Mouse (Mus musculus) cerebellum, adult 2 months (tissue): ENCODE data around the gene Gfod2. TPM values are rescaled to one million over a fixed set of nuclear protein-coding genes. Genes with fewer than 3 reads are reported as not detected.

Experiments used
- DNase-seq, 2 experiments: peaks; one replicate each; pipeline ENCODE4 v3.0.0; 2021
- H3K27ac ChIP-seq: fragments of 200-500 bp; 2 replicates; pipeline ENCODE4 v1.5.1; 2012; ENCODE audit warnings: low read length, control low read depth, inconsistent platforms; ENCODE audit not compliant: insufficient read depth
- H3K27me3 ChIP-seq: fragments of 200-500 bp; 2 replicates; pipeline ENCODE4 v1.6.1; 2012; ENCODE audit warnings: inconsistent platforms, mild to moderate bottlenecking, low read length, moderate library complexity; ENCODE audit not compliant: control insufficient read depth, insufficient read depth
- H3K4me1 ChIP-seq: fragments of 200-500 bp; 2 replicates; pipeline ENCODE4 v1.6.1; 2011; ENCODE audit warnings: low read length; ENCODE audit not compliant: control insufficient read depth, insufficient read depth
- H3K4me3 ChIP-seq: fragments of 200-500 bp; replicated peaks from 2 replicates; pipeline ENCODE3; 2011; ENCODE audit warnings: mild to moderate bottlenecking, low read depth, low read length, control low read depth; ENCODE audit not compliant: insufficient read depth
- CTCF ChIP-seq: fragments of 200-500 bp; IDR thresholded peaks from 2 replicates; pipeline ENCODE4 v1.5.1; 2011; ENCODE audit warnings: low read depth, mild to moderate bottlenecking, control low read depth, low read length, moderate library complexity, borderline replicate concordance; ENCODE audit not compliant: insufficient read depth
- POLR2A ChIP-seq: fragments of 200-500 bp; IDR thresholded peaks from 2 replicates; pipeline ENCODE4 v1.6.1; 2011; ENCODE audit warnings: low read length, control low read depth, borderline replicate concordance; ENCODE audit not compliant: insufficient read depth
- WGBS: fragments of 180-500 bp; shearing (Covaris S2); methylation state at CpG from one replicate; pipeline ENCODE4 v1.1.7; 2018; 5-methylcytosine and 5-hydroxymethylcytosine counted together
- polyA plus RNA-seq: library from polyadenylated mRNA; depleted of rRNA; stranded (reverse); fragments of >200 nt; gene quantifications from 2 replicates; pipeline ENCODE4 v1.2.3, GENCODE M21; 2012; rRNA removed

Gfod2 gene
- polyA plus RNA-seq, 1 experiment, result 20.7 TPM

GRCm38 (mm10) chr8:105677891-105678290 is 80.6 kb downstream of the Gfod2 start:
- Histone ChIP-seq H3K4me3 (no peak overlapping the region), H3K27me3 (no peaks in the 10 kb centered on the region; the same call in 1 of the 2 replicates), H3K27ac (no peak overlapping the region), H3K4me1 (no peaks in the 10 kb centered on the region)
- TF ChIP-seq POLR2A (no peak), CTCF (peak; percentile 5; the same call in 1 of the 2 replicates)
- 80% methylated on average over 1 of the region's 1 CpGs for WGBS
- no peak for DNase-seq

Other genes starting within 250 kb of the Gfod2 start
- 0.08 TPM in 1 of 2 replicates, not detected in the other for gene Hsd11b2, start 239.9 kb downstream of the Gfod2 start, polyA plus RNA-seq
- gene Atp6v0d1, start 192.6 kb downstream of the Gfod2 start, polyA plus RNA-seq, result 333 and 336 TPM in 2 replicates
- gene Ripor1, start 153.4 kb downstream of the Gfod2 start, polyA plus RNA-seq, result 33.4 and 35.9 TPM in 2 replicates
- 41.6 and 45.7 TPM in 2 replicates for gene Ctcf, start 122.1 kb downstream of the Gfod2 start, polyA plus RNA-seq
- gene Agrp, start 121.3 kb downstream of the Gfod2 start, polyA plus RNA-seq, result 0.36 and 1.00 TPM in 2 replicates
- gene Carmil2, start 72.4 kb downstream of the Gfod2 start, polyA plus RNA-seq, result 69.8 and 72.1 TPM in 2 replicates
- 56.3 and 56.8 TPM in 2 replicates for gene Acd, start 57.6 kb downstream of the Gfod2 start, polyA plus RNA-seq
- gene Pard6a, start 57.5 kb downstream of the Gfod2 start, polyA plus RNA-seq, result 128 and 137 TPM in 2 replicates
- gene 4933405L10Rik, start 51.0 kb downstream of the Gfod2 start, polyA plus RNA-seq, result 0.51 TPM in 2 replicates
- gene Enkd1, start 50.5 kb downstream of the Gfod2 start, polyA plus RNA-seq, result 15.3 and 17.4 TPM in 2 replicates
- 30.5 and 32.1 TPM in 2 replicates for gene Ranbp10, start 68.7 kb upstream of the Gfod2 start, polyA plus RNA-seq
- 0.25 and 0.98 TPM in 2 replicates for gene Tsnaxip1, start 69.1 kb upstream of the Gfod2 start, polyA plus RNA-seq
- gene Cenpt, start 94.6 kb upstream of the Gfod2 start, polyA plus RNA-seq, result 27.8 and 30.8 TPM in 2 replicates
- gene Thap11, start 96.5 kb upstream of the Gfod2 start, polyA plus RNA-seq, result 52.0 and 53.5 TPM in 2 replicates
- gene Nutf2, start 101.9 kb upstream of the Gfod2 start, polyA plus RNA-seq, result 104 and 111 TPM in 2 replicates
- 75.5 and 81.8 TPM in 2 replicates for gene Edc4, start 122.2 kb upstream of the Gfod2 start, polyA plus RNA-seq
- gene Nrn1l, start 134.9 kb upstream of the Gfod2 start, polyA plus RNA-seq, result 4.7 and 5.3 TPM in 2 replicates
- gene Pskh1, start 141.8 kb upstream of the Gfod2 start, polyA plus RNA-seq, result 13.6 and 14.1 TPM in 2 replicates
- gene Ctrl, start 175.2 kb upstream of the Gfod2 start, polyA plus RNA-seq, result 2.6 and 3.4 TPM in 2 replicates
- gene Psmb10, start 179.8 kb upstream of the Gfod2 start, polyA plus RNA-seq, result 84.3 and 89.4 TPM in 2 replicates
- gene Lcat, start 184.7 kb upstream of the Gfod2 start, polyA plus RNA-seq, result 106 and 110 TPM in 2 replicates
- 34.9 and 36.1 TPM in 2 replicates for gene Slc12a4, start 207.4 kb upstream of the Gfod2 start, polyA plus RNA-seq
- gene Dpep3, start 220.8 kb upstream of the Gfod2 start, polyA plus RNA-seq, result not detected in 2 replicates
- gene Dus2, start 232.7 kb upstream of the Gfod2 start, polyA plus RNA-seq, result 34.1 and 35.7 TPM in 2 replicates
- 0.13 TPM in 1 of 2 replicates, not detected in the other for gene Dpep2nb, start 247.3 kb upstream of the Gfod2 start, polyA plus RNA-seq